Mouse (Mus musculus) stomach, postnatal 0 days (tissue): Measurements from ENCODE around the gene Gm13090. TPM values are rescaled to one million over a fixed set of nuclear protein-coding genes. Genes with fewer than 3 reads are reported as not detected.

Experiments used
- ATAC-seq: fragments of 200-750 bp; cut with Nextera tagmentation; 2 replicates; pipeline ENCODE4 v1.8.0; 2017; ENCODE audit not compliant: low FRiP score, low TSS enrichment
- DNase-seq: peaks from one replicate; pipeline ENCODE4 v3.0.0-alpha.2; 2016; ENCODE audit warnings: low spot score
- H3K27ac ChIP-seq: fragments of 300-500 bp; sonication (generic); replicated peaks from 2 replicates; pipeline ENCODE4 v1.5.1; 2014; ENCODE audit warnings: mild to moderate bottlenecking, control low read depth
- H3K27me3 ChIP-seq: fragments of 300-500 bp; sonication (generic); 2 replicates; pipeline ENCODE4 v1.6.1; 2014; ENCODE audit warnings: low read length; ENCODE audit not compliant: control insufficient read depth, insufficient read depth
- H3K36me3 ChIP-seq: fragments of 300-500 bp; sonication (generic); 2 replicates; pipeline ENCODE4 v1.6.1; 2014; ENCODE audit warnings: low read length, mixed read lengths; ENCODE audit not compliant: control insufficient read depth, insufficient read depth
- H3K4me1 ChIP-seq: fragments of 300-500 bp; sonication (generic); replicated peaks from 2 replicates; pipeline ENCODE4 v1.6.1; 2014; ENCODE audit warnings: antibody characterized with exemption; ENCODE audit not compliant: control insufficient read depth, insufficient read depth
- H3K4me2 ChIP-seq: fragments of 300-500 bp; sonication (generic); replicated peaks from 2 replicates; pipeline ENCODE4 v1.6.1; 2014; ENCODE audit warnings: low read depth, mild to moderate bottlenecking, control low read depth, moderate library complexity
- H3K4me3 ChIP-seq: fragments of 300-500 bp; sonication (generic); 2 replicates; pipeline ENCODE4 v1.5.1; 2014; ENCODE audit warnings: low read depth, low read length, control low read depth
- H3K9ac ChIP-seq: fragments of 300-500 bp; sonication (generic); 2 replicates; pipeline ENCODE4 v1.6.1; 2014; ENCODE audit warnings: mild to moderate bottlenecking, low read length, control low read depth, mixed read lengths
- H3K9me3 ChIP-seq: fragments of 300-500 bp; sonication (generic); 2 replicates; pipeline ENCODE4 v1.6.1; 2016; ENCODE audit warnings: low read length; ENCODE audit not compliant: control insufficient read depth
- CTCF ChIP-seq: IDR thresholded peaks from 2 replicates; pipeline ENCODE4 v1.5.1; 2016; ENCODE audit warnings: antibody characterized with exemption, low read depth, mild to moderate bottlenecking, moderate library complexity
- EP300 ChIP-seq: optimal IDR thresholded peaks from 2 replicates; pipeline ENCODE3; 2016; ENCODE audit warnings: antibody characterized with exemption
- WGBS: fragments of 180-500 bp; shearing (Covaris S2); extraction: QIAGEN DNeasy Blood & Tissue Kit; methylation state at CpG from one replicate; pipeline ENCODE4 v1.1.7; 2014; 5-methylcytosine and 5-hydroxymethylcytosine counted together
- polyA plus RNA-seq: library from polyadenylated mRNA; unstranded; fragments of >200 nt; fragmentation: Nextera tagmentation; extraction: Ambion mirVana; gene quantifications from 2 replicates; pipeline ENCODE4 v1.2.1, GENCODE M21; 2015

Gene Gm13090
- polyA plus RNA-seq, 1 experiment from 2014 or later: not detected

GRCm38 (mm10) chr4:151128641-151129541 lies 39.5 kb downstream of the Gm13090 start:
- Histone ChIP-seq H3K9me3 (no peaks in the 10 kb centered on the region), H3K4me3 (peak overlapping the region; percentile 53), H3K4me1 (no peaks in the 10 kb centered on the region), H3K27ac (no peak overlapping the region), H3K4me2 (peak overlapping the region; percentile 97), H3K36me3 (no peaks in the 10 kb centered on the region), H3K9ac (peak overlapping the region; percentile 57), H3K27me3 (no peaks in the 10 kb centered on the region)
- TF ChIP-seq EP300 (no peak), CTCF (peak; percentile 47)
- under 1% methylated on average over 68 of the region's 69 CpGs for WGBS
- ATAC-seq (no peak), DNase-seq (peak; percentile 36)

GRCm38 (mm10) chr4:151129725-151130557 lies 40.6 kb downstream of the Gm13090 start:
- no peaks in the 10 kb centered on the region for H3K4me1 ChIP-seq
- H3K27me3 ChIP-seq: no peaks in the 10 kb centered on the region
- H3K27ac ChIP-seq: no peak overlapping the region
- DNase-seq (no peak), ATAC-seq (no peak)
- no peaks in the 10 kb centered on the region for H3K36me3 ChIP-seq
- no peak for TF ChIP-seq EP300
- TF ChIP-seq CTCF: no peak
- H3K4me3 ChIP-seq: no peak overlapping the region
- H3K4me2 ChIP-seq: no peak overlapping the region
- WGBS: 65% methylated on average over 16 of the region's 16 CpGs
- no peaks in the 10 kb centered on the region for H3K9me3 ChIP-seq
- no peak overlapping the region for H3K9ac ChIP-seq

GRCm38 (mm10) chr4:151130756-151131490 lies 41.6 kb downstream of the Gm13090 start:
- DNase-seq (no peak), ATAC-seq (no peak)
- no peak overlapping the region for H3K4me2 ChIP-seq
- 0 out of 2 replicates have a peak overlapping the region, but pooled peaks have one; percentile 53 for H3K27ac ChIP-seq
- H3K36me3 ChIP-seq: no peaks in the 10 kb centered on the region
- no peak for TF ChIP-seq EP300
- H3K9ac ChIP-seq: no peak overlapping the region; the same call in 1 of the 2 replicates
- H3K4me3 ChIP-seq: no peak overlapping the region
- H3K4me1 ChIP-seq: no peaks in the 10 kb centered on the region
- 57% methylated on average over 9 of the region's 9 CpGs for WGBS
- no peaks in the 10 kb centered on the region for H3K27me3 ChIP-seq
- no peaks in the 10 kb centered on the region for H3K9me3 ChIP-seq

GRCm38 (mm10) chr4:151132493-151132892 lies 43.1 kb downstream of the Gm13090 start:
- Histone ChIP-seq H3K9ac (no peak overlapping the region), H3K36me3 (no peaks in the 10 kb centered on the region), H3K4me2 (no peak overlapping the region), H3K4me3 (no peak overlapping the region), H3K9me3 (no peaks in the 10 kb centered on the region), H3K4me1 (no peaks in the 10 kb centered on the region), H3K27me3 (no peaks in the 10 kb centered on the region), H3K27ac (no peak overlapping the region)
- ATAC-seq (no peak), DNase-seq (no peak)
- 52% methylated on average over 9 of the region's 9 CpGs for WGBS
- TF ChIP-seq EP300 (no peak), CTCF (no peak)

GRCm38 (mm10) chr4:151133760-151134159 lies 44.4 kb downstream of the Gm13090 start:
- DNase-seq (no peak), ATAC-seq (no peak)
- TF ChIP-seq CTCF: peak; percentile 15; the same call in 1 of the 2 replicates
- TF ChIP-seq EP300: no peak
- Histone ChIP-seq H3K4me2 (no peak overlapping the region), H3K4me3 (no peak overlapping the region), H3K36me3 (no peaks in the 10 kb centered on the region), H3K9me3 (no peaks in the 10 kb centered on the region), H3K4me1 (no peaks in the 10 kb centered on the region), H3K9ac (no peak overlapping the region), H3K27ac (no peak overlapping the region), H3K27me3 (no peaks in the 10 kb centered on the region)
- 53% methylated on average over 4 of the region's 4 CpGs for WGBS
